Mouse (Mus musculus): ENCODE results near the gene Gm6034.
"Not testable (repeated sequence)": the region's sequence is repeated elsewhere in the genome, so short reads cannot be mapped to it uniquely, and the experiment has no call there.

DNA sequence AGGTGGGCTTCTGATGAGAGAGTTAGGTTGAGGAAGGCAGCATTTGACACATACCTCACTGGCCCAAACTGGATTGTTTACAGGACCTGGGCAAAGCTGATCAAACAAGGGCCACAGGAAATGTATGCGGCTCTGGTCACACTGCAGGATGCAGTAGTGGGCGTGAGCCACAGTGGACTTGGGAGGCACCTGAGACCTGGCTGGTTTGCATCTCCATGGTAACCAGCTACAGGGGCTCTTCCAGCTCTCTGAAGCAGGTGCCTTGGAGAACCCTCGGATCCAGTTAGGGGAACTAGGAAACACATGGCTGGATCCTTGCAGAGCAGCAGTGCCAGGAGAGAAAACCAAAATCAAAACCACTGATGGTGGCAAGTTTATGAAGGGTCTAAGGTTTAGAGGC, 8.2 kb upstream of the Gm6034 start:
- not testable (repeated sequence) for TF ChIP-seq CHD2 (IDR thresholded peaks at IDR 0.05; ENCODE audit: low read length); CTCF (conservative IDR thresholded peaks at IDR 0.05 in 1 of 2, IDR thresholded peaks at IDR 0.05 in 1 of 2; ENCODE audit: low read depth in 2 of 2, low read length in 2 of 2); POLR2A (IDR thresholded peaks at IDR 0.05; ENCODE audit: low read depth, low read length); TBP (conservative IDR thresholded peaks at IDR 0.05; ENCODE audit: low read depth, low read length); ZNF384 (IDR thresholded peaks at IDR 0.05; ENCODE audit: low read depth, low read length); NELFE (IDR thresholded peaks at IDR 0.05; ENCODE audit: low read depth, low read length); PAX5 (IDR thresholded peaks at IDR 0.05; ENCODE audit: low read length)
